Mouse (Mus musculus) embryonic facial prominence, embryonic 15.5 days (tissue): ENCODE measurements around the gene Gm21969. TPM values are rescaled to one million over a fixed set of nuclear protein-coding genes. Genes with fewer than 3 reads are reported as not detected.

Experiments
- ATAC-seq: fragments of 200-750 bp; cut with Nextera tagmentation; 2 replicates; pipeline ENCODE4 v1.8.0; 2017; ENCODE audit warnings: low read depth, moderate TSS enrichment; ENCODE audit not compliant: insufficient number of reproducible peaks, low FRiP score, low TSS enrichment
- H3K27ac ChIP-seq: fragments of 300-500 bp; sonication (generic); replicated peaks from 2 replicates; pipeline ENCODE4 v1.5.1; 2015; ENCODE audit warnings: mild to moderate bottlenecking, inconsistent platforms
- H3K27me3 ChIP-seq: fragments of 300-500 bp; sonication (generic); 2 replicates; pipeline ENCODE4 v1.6.1; 2015; ENCODE audit warnings: inconsistent platforms
- H3K36me3 ChIP-seq: fragments of 300-500 bp; sonication (generic); 2 replicates; pipeline ENCODE4 v1.6.1; 2015; ENCODE audit warnings: mild to moderate bottlenecking, inconsistent platforms
- H3K4me1 ChIP-seq: fragments of 300-500 bp; sonication (generic); 2 replicates; pipeline ENCODE4 v1.6.1; 2015; ENCODE audit warnings: inconsistent platforms
- H3K4me2 ChIP-seq: fragments of 300-500 bp; sonication (generic); replicated peaks from 2 replicates; pipeline ENCODE4 v1.6.1; 2015; ENCODE audit warnings: mild to moderate bottlenecking, inconsistent platforms
- H3K4me3 ChIP-seq: fragments of 300-500 bp; sonication (generic); replicated peaks from 2 replicates; pipeline ENCODE4 v1.5.1; 2015; ENCODE audit warnings: mild to moderate bottlenecking, inconsistent platforms
- H3K9ac ChIP-seq: fragments of 300-500 bp; sonication (generic); 2 replicates; pipeline ENCODE4 v1.6.1; 2015; ENCODE audit warnings: inconsistent platforms
- H3K9me3 ChIP-seq: fragments of 300-500 bp; sonication (generic); replicated peaks from 2 replicates; pipeline ENCODE4 v1.6.1; 2016; ENCODE audit warnings: inconsistent platforms
- WGBS: fragments of 180-500 bp; shearing (Covaris S2); methylation state at CpG from one replicate; pipeline ENCODE4 v1.1.7; 2015; 5-methylcytosine and 5-hydroxymethylcytosine counted together
- polyA plus RNA-seq: library from polyadenylated mRNA; unstranded; fragments of >200 nt; fragmentation: Nextera tagmentation; extraction: Ambion mirVana; gene quantifications from 2 replicates; pipeline ENCODE4 v1.2.1, GENCODE M21; 2015

Gene Gm21969
- polyA plus RNA-seq, 1 experiment from 2014 or later: not detected

DNA sequence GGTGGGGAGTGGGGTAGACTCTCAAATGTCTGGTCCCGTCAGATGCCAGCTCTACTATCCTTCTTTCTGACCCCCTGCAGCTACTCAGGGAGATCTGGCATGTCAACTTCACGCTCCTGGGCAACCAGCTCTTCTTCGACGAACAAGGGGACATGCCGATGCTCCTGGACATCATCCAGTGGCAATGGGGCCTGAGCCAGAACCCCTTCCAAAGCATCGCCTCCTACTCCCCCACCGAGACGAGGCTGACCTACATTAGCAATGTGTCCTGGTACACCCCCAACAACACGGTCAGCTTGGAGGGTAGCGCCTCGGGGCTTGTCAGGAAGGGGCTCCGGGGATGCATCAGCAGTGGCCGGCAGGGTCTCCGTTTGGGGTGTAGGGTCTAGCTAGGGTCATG, 58.9 kb downstream of the Gm21969 start:
- H3K27me3 ChIP-seq: no peaks in the 10 kb centered on the region; the same call in 1 of the 2 replicates
- no peak for ATAC-seq
- WGBS: 83% methylated on average over 14 of the region's 14 CpGs
- H3K9me3 ChIP-seq: no peaks in the 10 kb centered on the region
- no peak overlapping the region for H3K4me2 ChIP-seq
- no peak overlapping the region for H3K4me3 ChIP-seq
- H3K36me3 ChIP-seq: no peaks in the 10 kb centered on the region
- H3K9ac ChIP-seq: no peak overlapping the region
- H3K4me1 ChIP-seq: no peaks in the 10 kb centered on the region
- no peak overlapping the region for H3K27ac ChIP-seq

DNA sequence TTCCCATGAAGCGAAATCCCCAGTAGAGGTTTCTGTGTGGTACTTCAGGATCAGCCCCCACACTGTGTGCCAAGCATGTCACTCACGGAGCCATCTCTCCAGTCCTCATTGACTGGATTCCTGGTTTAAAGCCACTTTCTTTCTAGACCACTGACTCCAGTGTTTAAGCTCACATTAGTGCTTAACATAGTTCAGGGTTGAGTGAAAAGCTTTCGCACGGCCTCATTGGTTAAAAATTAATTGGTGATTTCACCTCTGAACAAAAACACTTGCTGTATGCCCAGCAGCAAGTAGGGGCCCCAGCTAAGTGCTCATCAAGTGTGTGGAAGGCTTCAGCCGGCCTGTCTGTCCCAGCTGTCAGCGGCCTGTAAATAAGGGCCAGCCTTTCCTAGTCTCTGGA, 64.6 kb downstream of the Gm21969 start:
- H3K36me3 ChIP-seq: no peaks in the 10 kb centered on the region
- no peak overlapping the region for H3K27ac ChIP-seq
- H3K4me1 ChIP-seq: no peaks in the 10 kb centered on the region
- WGBS: 74% methylated on average over 6 of the region's 6 CpGs
- no peak overlapping the region for H3K9ac ChIP-seq
- H3K9me3 ChIP-seq: no peaks in the 10 kb centered on the region
- H3K27me3 ChIP-seq: no peaks in the 10 kb centered on the region; the same call in 1 of the 2 replicates
- no peak overlapping the region for H3K4me3 ChIP-seq
- ATAC-seq: no peak
- no peak overlapping the region for H3K4me2 ChIP-seq

DNA sequence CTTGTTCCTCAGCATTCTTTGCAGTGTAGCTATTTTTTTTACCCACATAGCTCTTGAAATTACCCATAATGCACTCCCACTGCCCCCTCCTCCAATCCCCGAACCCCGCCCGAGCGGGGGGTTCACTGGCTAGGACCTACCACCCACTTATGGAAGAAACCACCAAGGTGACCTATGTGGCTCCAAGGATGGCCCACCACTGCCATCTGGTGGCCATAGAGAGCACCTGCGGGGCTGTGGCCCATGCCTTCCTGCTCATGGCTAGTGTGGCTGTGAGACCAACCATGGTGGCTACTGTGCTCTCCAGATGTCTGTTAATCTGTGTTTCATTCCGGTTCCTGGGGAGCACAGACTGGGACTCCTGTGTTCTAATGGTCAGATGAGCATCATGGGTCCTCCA, 66.9 kb downstream of the Gm21969 start:
- Histone ChIP-seq H3K4me3 (no peak overlapping the region), H3K4me1 (no peaks in the 10 kb centered on the region), H3K27me3 (no peaks in the 10 kb centered on the region; the same call in 1 of the 2 replicates), H3K9ac (no peak overlapping the region), H3K27ac (no peak overlapping the region), H3K9me3 (no peaks in the 10 kb centered on the region), H3K36me3 (no peaks in the 10 kb centered on the region), H3K4me2 (no peak overlapping the region)
- WGBS: 15% methylated on average over 6 of the region's 6 CpGs
- peak; percentile 57; the same call in 1 of the 2 replicates for ATAC-seq

DNA sequence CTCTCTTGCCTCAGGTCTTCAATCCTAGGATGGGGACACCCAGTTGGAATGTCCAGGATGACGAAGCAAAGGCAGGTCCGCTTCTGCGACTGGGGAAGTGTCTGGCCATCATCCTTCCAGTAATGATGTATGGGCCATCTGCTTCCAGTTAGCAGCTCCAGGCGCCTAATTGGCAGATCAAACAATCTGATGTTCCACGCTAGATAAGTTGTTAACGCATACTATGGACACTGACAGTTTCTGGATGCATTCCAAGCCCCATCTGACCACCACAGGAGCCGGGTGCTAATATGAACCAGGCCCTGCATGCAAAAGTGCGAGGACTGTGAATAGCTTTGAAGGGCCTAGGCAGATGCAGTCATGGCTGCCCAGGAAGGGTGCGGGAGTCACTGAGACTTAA, 72.7 kb downstream of the Gm21969 start:
- no peaks in the 10 kb centered on the region for H3K36me3 ChIP-seq
- 36% methylated on average over 9 of the region's 9 CpGs for WGBS
- H3K9ac ChIP-seq: no peak overlapping the region
- H3K4me2 ChIP-seq: no peak overlapping the region
- no peak overlapping the region for H3K4me3 ChIP-seq
- no peaks in the 10 kb centered on the region for H3K4me1 ChIP-seq
- H3K27me3 ChIP-seq: no peaks in the 10 kb centered on the region; the same call in 1 of the 2 replicates
- no peak for ATAC-seq
- H3K9me3 ChIP-seq: 0 out of 2 replicates have a peak, but pooled peaks cover 3% of the 10 kb centered on the region
- no peak overlapping the region for H3K27ac ChIP-seq

DNA sequence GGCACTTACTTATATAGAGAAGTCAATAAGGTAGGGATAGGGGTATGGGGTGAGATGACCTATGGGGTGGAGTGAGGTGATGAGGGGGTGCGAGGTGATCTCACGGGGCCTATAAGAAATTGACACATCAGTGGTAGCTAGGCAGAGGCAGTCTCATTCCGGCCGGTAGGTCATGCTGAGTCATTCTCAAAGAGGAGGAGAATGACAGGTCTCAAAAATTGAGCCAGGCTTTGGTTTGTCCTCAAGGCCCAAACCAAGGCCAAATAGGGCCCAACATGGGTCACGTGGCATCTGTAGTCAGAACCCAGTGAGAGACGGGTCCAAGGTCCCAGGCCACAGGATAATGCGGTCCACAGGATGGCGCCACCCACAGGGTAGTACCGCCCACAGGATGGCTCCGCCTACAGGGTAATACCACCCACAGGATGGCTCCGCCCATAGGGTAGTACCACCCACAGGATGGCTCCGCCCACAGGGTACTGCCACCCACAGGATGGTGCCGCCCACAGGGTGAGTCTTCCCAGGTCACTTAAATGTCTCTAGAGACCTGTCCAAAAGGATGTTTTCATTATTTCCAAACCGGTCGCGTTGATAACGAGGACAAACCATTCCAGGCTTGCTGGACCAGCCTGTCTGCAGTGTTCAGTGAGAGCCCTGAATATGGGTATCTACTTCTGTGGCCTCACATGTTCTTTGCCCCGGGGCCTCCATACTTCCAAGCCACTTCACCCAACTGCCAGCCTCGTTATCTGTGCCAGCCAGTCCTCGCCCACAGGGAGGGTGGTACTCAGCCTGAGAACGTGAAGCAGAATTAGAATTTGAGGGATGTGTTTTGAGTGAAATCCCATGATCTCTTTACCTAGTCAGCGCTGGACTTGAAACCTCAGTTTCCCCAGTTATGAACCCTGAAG, 81.0 kb downstream of the Gm21969 start:
- Histone ChIP-seq H3K4me2 (no peak overlapping the region), H3K4me3 (no peak overlapping the region), H3K36me3 (no peaks in the 10 kb centered on the region), H3K9ac (no peak overlapping the region), H3K27ac (no peak overlapping the region), H3K4me1 (0 out of 2 replicates have a peak, but pooled peaks cover 4% of the 10 kb centered on the region), H3K9me3 (peaks cover 3% of the 10 kb centered on the region; the same call in 1 of the 2 replicates), H3K27me3 (no peaks in the 10 kb centered on the region)
- 73% methylated on average over 22 of the region's 22 CpGs for WGBS
- ATAC-seq: no peak

DNA sequence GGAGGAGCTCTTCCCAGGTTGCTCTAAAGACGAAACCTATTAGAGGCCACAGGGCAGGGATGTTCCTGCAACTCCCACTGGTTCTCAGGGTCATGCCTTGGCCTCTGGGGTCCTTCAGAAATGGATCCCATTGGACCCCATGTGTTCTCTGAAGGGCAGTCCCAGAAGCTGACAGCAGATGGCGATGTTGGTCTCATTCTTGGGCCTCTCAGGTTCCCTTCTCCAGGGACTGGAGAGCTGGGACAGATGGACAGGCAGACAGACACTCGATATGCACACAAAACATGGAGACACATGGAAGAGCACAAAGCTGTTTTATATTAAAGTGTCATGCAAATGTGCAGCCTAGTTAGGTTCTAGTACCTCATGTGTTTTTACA, 81.6 kb downstream of the Gm21969 start:
- Histone ChIP-seq H3K27ac (no peak overlapping the region), H3K9me3 (no peaks in the 10 kb centered on the region; the same call in 1 of the 2 replicates), H3K36me3 (no peaks in the 10 kb centered on the region), H3K27me3 (no peaks in the 10 kb centered on the region), H3K4me3 (no peak overlapping the region), H3K4me2 (no peak overlapping the region), H3K4me1 (peaks cover 7% of the 10 kb centered on the region; the same call in 1 of the 2 replicates), H3K9ac (no peak overlapping the region)
- 7% methylated on average over 3 of the region's 3 CpGs for WGBS
- no peak for ATAC-seq

DNA sequence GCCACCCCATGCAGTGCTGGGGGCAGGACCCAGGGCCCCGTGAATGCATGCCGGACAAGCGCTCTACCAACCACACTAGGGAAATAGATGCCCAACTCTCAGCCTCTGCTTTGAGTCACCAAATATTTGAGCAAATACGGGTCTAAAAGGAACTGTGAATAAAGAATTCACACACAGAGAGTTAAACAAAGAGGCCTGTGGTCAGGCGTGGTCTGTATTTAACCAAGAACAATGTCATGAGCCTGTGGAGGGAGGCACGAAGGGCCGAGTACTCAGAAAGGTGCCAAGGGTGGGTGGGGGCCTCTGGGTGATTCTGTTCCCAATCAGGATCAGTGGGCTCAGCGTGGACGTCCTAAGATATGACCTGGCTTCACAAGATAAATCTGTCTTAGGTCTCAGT, 85.1 kb downstream of the Gm21969 start:
- H3K9ac ChIP-seq: no peak overlapping the region
- peaks cover 15% of the 10 kb centered on the region for H3K4me1 ChIP-seq
- 0 out of 2 replicates have a peak, but pooled peaks cover 6% of the 10 kb centered on the region for H3K27me3 ChIP-seq
- WGBS: 72% methylated on average over 9 of the region's 9 CpGs
- H3K4me2 ChIP-seq: no peak overlapping the region
- no peak overlapping the region for H3K27ac ChIP-seq
- H3K36me3 ChIP-seq: no peaks in the 10 kb centered on the region
- no peak overlapping the region for H3K4me3 ChIP-seq
- no peak for ATAC-seq
- H3K9me3 ChIP-seq: no peaks in the 10 kb centered on the region

DNA sequence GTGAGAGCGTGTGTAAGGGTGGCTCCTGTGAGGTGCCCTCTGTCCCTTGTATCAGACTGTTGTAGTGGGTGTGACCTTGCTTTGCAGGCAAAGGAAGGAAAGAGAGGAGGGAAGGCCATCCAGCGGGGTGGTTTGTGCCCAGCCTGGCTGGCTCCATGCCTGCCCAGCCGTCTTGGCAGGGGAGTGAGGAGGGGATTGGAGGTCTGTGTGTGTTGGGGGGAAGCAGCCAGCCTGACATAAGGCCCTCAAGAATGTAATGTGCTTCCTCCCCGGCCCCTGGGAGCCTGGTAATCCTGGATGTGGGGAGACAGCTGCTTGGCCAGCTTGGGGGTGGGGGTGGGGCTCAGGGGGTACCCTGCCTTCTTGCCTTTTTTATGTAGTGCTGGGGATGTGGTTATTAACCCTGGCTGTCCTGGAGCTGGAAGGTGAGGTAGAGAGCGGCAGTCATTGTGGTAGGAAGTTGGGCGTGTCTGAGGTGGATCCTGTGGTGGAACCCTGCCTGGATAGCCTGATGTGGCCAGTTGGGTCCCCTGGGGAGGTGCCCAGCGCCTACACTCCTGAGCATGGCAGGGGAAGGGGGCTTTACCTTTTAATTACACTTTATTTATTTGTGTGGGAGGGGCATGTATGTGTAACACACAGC, 86.8 kb downstream of the Gm21969 start:
- 24% methylated on average over 7 of the region's 7 CpGs for WGBS
- no peak overlapping the region for H3K4me3 ChIP-seq
- peaks cover 15% of the 10 kb centered on the region for H3K4me1 ChIP-seq
- H3K4me2 ChIP-seq: no peak overlapping the region
- H3K27ac ChIP-seq: no peak overlapping the region
- no peaks in the 10 kb centered on the region for H3K36me3 ChIP-seq
- no peak overlapping the region for H3K9ac ChIP-seq
- H3K9me3 ChIP-seq: no peaks in the 10 kb centered on the region
- H3K27me3 ChIP-seq: peaks cover 6% of the 10 kb centered on the region; the same call in 1 of the 2 replicates
- peak; percentile 49; the same call in 1 of the 2 replicates for ATAC-seq

DNA sequence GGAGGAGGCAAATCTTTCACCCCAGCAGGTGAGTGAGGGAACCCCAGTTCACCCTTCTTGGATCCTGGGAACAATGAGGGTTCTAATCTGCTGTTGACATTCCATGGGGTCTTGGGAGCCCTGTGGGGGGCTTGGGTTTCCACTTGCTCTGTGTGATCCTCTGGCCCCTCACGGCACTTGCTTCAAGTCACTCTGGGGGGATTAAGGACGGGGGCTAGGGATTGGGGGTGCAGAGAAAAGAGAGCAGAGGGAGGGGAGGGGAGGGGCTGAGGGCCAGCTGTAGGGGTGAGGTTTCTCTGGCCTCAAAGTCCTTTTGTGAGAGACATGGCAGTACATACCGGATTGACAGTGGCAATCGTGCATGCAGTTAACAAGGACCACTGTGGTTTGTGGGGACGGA, 90.3 kb downstream of the Gm21969 start:
- H3K4me2 ChIP-seq: no peak overlapping the region
- H3K9ac ChIP-seq: no peak overlapping the region
- no peaks in the 10 kb centered on the region for H3K9me3 ChIP-seq
- H3K4me3 ChIP-seq: no peak overlapping the region
- no peaks in the 10 kb centered on the region for H3K36me3 ChIP-seq
- no peak for ATAC-seq
- 24% methylated on average over 5 of the region's 5 CpGs for WGBS
- peaks cover 11% of the 10 kb centered on the region for H3K4me1 ChIP-seq
- H3K27me3 ChIP-seq: peaks cover 6% of the 10 kb centered on the region; the same call in 1 of the 2 replicates
- no peak overlapping the region for H3K27ac ChIP-seq

DNA sequence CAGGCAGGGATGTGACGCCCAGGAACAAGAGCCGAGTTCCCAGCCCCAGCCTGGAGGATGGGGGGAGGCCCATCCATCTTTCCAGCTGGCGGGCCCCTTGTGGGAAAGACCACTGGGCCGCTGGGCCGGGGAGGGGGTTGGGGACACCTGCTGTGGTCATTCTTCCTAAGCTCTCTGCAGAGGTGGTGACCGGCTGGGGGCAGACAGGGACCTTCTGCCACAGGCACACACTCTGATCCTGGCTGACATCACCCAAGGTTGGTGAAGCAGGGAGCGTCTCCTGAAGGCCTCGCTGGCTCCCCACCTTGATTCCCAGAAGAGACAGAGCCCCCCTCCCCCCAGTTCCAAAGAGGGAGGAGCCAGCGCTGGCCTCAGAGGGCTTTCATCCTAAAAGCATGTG, 94.8 kb downstream of the Gm21969 start:
- 7% methylated on average over 9 of the region's 9 CpGs for WGBS
- no peak overlapping the region for H3K4me2 ChIP-seq
- no peaks in the 10 kb centered on the region for H3K36me3 ChIP-seq
- H3K27me3 ChIP-seq: no peaks in the 10 kb centered on the region; the same call in 1 of the 2 replicates
- H3K27ac ChIP-seq: no peak overlapping the region; the same call in 1 of the 2 replicates
- H3K9me3 ChIP-seq: no peaks in the 10 kb centered on the region
- H3K4me1 ChIP-seq: no peaks in the 10 kb centered on the region
- ATAC-seq: 0 out of 2 replicates have a peak, but pooled peaks have one; percentile 24
- no peak overlapping the region for H3K9ac ChIP-seq
- H3K4me3 ChIP-seq: no peak overlapping the region

DNA sequence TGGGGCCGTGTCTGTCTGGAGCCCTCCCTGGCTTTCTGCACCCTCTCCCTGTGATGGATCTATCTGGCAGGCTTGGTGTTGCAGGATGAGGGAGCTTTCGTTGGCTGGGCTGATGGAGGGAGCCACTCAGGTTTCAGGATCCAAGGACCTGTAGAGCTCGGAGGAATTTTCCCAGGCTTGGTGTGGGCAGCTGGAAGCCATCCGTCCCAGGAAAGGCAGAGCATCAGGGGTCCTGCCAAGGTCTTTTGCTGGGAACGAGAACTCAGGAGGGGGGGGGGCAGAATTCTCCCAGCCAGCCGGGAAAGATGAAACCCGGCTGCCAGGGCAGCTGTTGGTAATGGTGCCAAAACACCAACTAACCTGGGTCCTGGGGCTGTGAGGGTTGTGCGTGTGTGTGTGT, 95.6 kb downstream of the Gm21969 start:
- Histone ChIP-seq H3K9me3 (no peaks in the 10 kb centered on the region), H3K27me3 (no peaks in the 10 kb centered on the region), H3K27ac (no peak overlapping the region; the same call in 1 of the 2 replicates), H3K4me1 (no peaks in the 10 kb centered on the region), H3K4me2 (no peak overlapping the region), H3K9ac (no peak overlapping the region), H3K36me3 (no peaks in the 10 kb centered on the region), H3K4me3 (no peak overlapping the region)
- ATAC-seq: no peak
- whole genome bisulfite sequencing: 38% methylated on average over 8 of the region's 8 CpGs
